Mouse (Mus musculus) CH12.LX (cell line): Measurements from ENCODE around the gene Lyl1.

Experiments
- CHD1 ChIP-seq: IDR thresholded peaks from 2 replicates; pipeline ENCODE4 v1.6.1; 2012; ENCODE audit warnings: low read depth, low read length, improper control_type of control experiment, inconsistent platforms
- CTCF ChIP-seq, 2 experiments: IDR thresholded peaks in 1 of 2; conservative IDR thresholded peaks in 1 of 2; 2 replicates each; pipeline ENCODE4 v1.5.1; 2011 to 2012; ENCODE audit warnings: low read depth in 2 of 2, low read length in 2 of 2, improper control_type of control experiment in 1 of 2, inconsistent platforms in 1 of 2, mild to moderate bottlenecking in 1 of 2, moderate library complexity in 1 of 2
- E2F4 ChIP-seq: IDR thresholded peaks from 2 replicates; pipeline ENCODE4 v1.6.1; 2011; ENCODE audit warnings: low read depth, low read length, improper control_type of control experiment; ENCODE audit not compliant: insufficient replicate concordance
- EP300 ChIP-seq: IDR thresholded peaks from 2 replicates; pipeline ENCODE4 v1.6.1; 2011; ENCODE audit warnings: low read length, improper control_type of control experiment
- MAX ChIP-seq: IDR thresholded peaks from 2 replicates; pipeline ENCODE4 v1.6.1; 2011; ENCODE audit warnings: low read length, improper control_type of control experiment
- MAZ ChIP-seq: IDR thresholded peaks from 2 replicates; pipeline ENCODE4 v1.6.1; 2012; ENCODE audit warnings: low read depth, mild to moderate bottlenecking, inconsistent platforms, low read length, improper control_type of control experiment, moderate library complexity
- MEF2A ChIP-seq: IDR thresholded peaks from 2 replicates; pipeline ENCODE4 v1.6.1; 2014; ENCODE audit warnings: low read depth, mild to moderate bottlenecking, inconsistent platforms, low read length, improper control_type of control experiment, borderline replicate concordance
- NRF1 ChIP-seq: IDR thresholded peaks from 2 replicates; pipeline ENCODE4 v1.6.1; 2014; ENCODE audit warnings: low read depth, mild to moderate bottlenecking, inconsistent platforms, low read length, improper control_type of control experiment, moderate library complexity
- POLR2A ChIP-seq: IDR thresholded peaks from 2 replicates; pipeline ENCODE4 v1.6.1; 2011; ENCODE audit warnings: low read depth, mild to moderate bottlenecking, improper control_type of control experiment, low read length
- RAD21 ChIP-seq: IDR thresholded peaks from 2 replicates; pipeline ENCODE4 v1.6.1; 2011; ENCODE audit warnings: low read depth, mild to moderate bottlenecking, low read length, improper control_type of control experiment, moderate library complexity
- USF1 ChIP-seq: IDR thresholded peaks from 2 replicates; pipeline ENCODE4 v1.6.1; 2014; ENCODE audit warnings: low read depth, mild to moderate bottlenecking, inconsistent platforms, low read length, improper control_type of control experiment
- USF2 ChIP-seq: conservative IDR thresholded peaks from 2 replicates; pipeline ENCODE4 v1.6.1; 2011; ENCODE audit warnings: low read depth, low read length, improper control_type of control experiment
- ZKSCAN1 ChIP-seq: IDR thresholded peaks from 2 replicates; pipeline ENCODE4 v1.6.1; 2012; ENCODE audit warnings: low read depth, inconsistent platforms, low read length, improper control_type of control experiment, borderline replicate concordance

GRCm38 (mm10) chr8:84732996-84733395 is 31.7 kb downstream of the Lyl1 start:
- TF ChIP-seq CHD1 (no peak), E2F4 (no peak), CTCF (conservative IDR thresholded peaks at IDR 0.05 in 1 of 2, IDR thresholded peaks at IDR 0.05 in 1 of 2; ENCODE audit: low read depth in 2 of 2, low read length in 2 of 2) (no peak), MEF2A (no peak), POLR2A (no peak), RAD21 (no peak), USF1 (no peak), MAX (no peak), NRF1 (no peak), EP300 (no peak), USF2 (no peak), MAZ (no peak), ZKSCAN1 (no peak)
